14 mouse cellular contexts compared by ENCODE assay signal in genomic region chr2:28943666-28944516, GRCm38 (mm10). TPM values are rescaled to one million over a fixed set of nuclear protein-coding genes. Genes with fewer than 3 reads are reported as not detected.
DNase-seq lines count a peak whose midpoint lies in the region; ATAC-seq lines count a peak whose summit lies in the region.
"Had no signal": no experiment of that assay in that cellular context is flagged by ENCODE, and none has a peak within 500 bp of the region (broad histone marks: within the 10 kb centered on the region; RNA-seq: fewer than 3 reads in every experiment).

No protein-coding gene starts in this region.

- H3K9ac ChIP-seq in forebrain, embryonic 11.5 days (ENCODE audit: low read length), result no peak overlapping the region
- no peak overlapping the region for H3K9ac ChIP-seq in hindbrain, embryonic 15.5 days
- no peak overlapping the region for H3K9ac ChIP-seq in midbrain, embryonic 15.5 days
- H3K9ac ChIP-seq: lung, embryonic 14.5 days; stomach, embryonic 15.5 days had no signal

- H3K4me3 ChIP-seq in forebrain, embryonic 11.5 days (ENCODE audit: low read depth, low read length), result no peak overlapping the region
- H3K4me3 ChIP-seq in hindbrain, embryonic 15.5 days, result no peak overlapping the region
- no peak overlapping the region for H3K4me3 ChIP-seq in midbrain, embryonic 15.5 days
- H3K4me3 ChIP-seq: stomach, embryonic 15.5 days had no signal

- no peaks in the 10 kb centered on the region for H3K36me3 ChIP-seq in forebrain, embryonic 11.5 days (ENCODE audit: control insufficient read depth, insufficient read depth, low read length)
- no peaks in the 10 kb centered on the region for H3K36me3 ChIP-seq in hindbrain, embryonic 15.5 days
- no peaks in the 10 kb centered on the region for H3K36me3 ChIP-seq in midbrain, embryonic 15.5 days (replicated peaks)
- H3K36me3 ChIP-seq: stomach, embryonic 15.5 days had no signal

- peak; percentile 66 for DNase-seq in embryo, embryonic 11 days
- DNase-seq in forebrain, embryonic 11.5 days (ENCODE audit: low spot score), result peak; percentile 90
- DNase-seq in gastrocnemius, postnatal 4 days (ENCODE audit: low spot score in 2 of 2), result no peak
- no peak for DNase-seq in adrenal gland, postnatal 36 days
- DNase-seq in cerebellum, adult 9-11 months, result no peak
- DNase-seq: cerebellum, postnatal 36 days; heart, postnatal 4 days; lung, embryonic 14.5 days; right cerebral cortex, adult 18-20 months had no signal

- peak; percentile 79 for ATAC-seq in forebrain, embryonic 11.5 days (replicated peaks; ENCODE audit: low FRiP score)
- no peak for ATAC-seq in hindbrain, embryonic 15.5 days (ENCODE audit: low FRiP score, low read depth)
- peak; percentile 58 for ATAC-seq in midbrain, embryonic 15.5 days (replicated peaks)

- H3K4me2 ChIP-seq in forebrain, embryonic 11.5 days (ENCODE audit: low read depth, low read length, severe bottlenecking), result peak overlapping the region; percentile 1; the same call in 1 of the 2 replicates
- peak overlapping the region; percentile 28 for H3K4me2 ChIP-seq in hindbrain, embryonic 15.5 days
- H3K4me2 ChIP-seq in midbrain, embryonic 15.5 days, result peak overlapping the region; percentile 27; the same call in 1 of the 2 replicates
- H3K4me2 ChIP-seq: lung, embryonic 14.5 days; stomach, embryonic 15.5 days had no signal

- WGBS in forebrain, embryonic 11.5 days, result 20% methylated on average over 30 of the region's 30 CpGs
- WGBS in hindbrain, embryonic 15.5 days, result 17% methylated on average over 30 of the region's 30 CpGs
- 25% methylated on average over 30 of the region's 30 CpGs for WGBS in midbrain, embryonic 15.5 days

- H3K27me3 ChIP-seq in forebrain, embryonic 11.5 days (ENCODE audit: control insufficient read depth, insufficient read depth, low read length), result peaks cover 4% of the 10 kb centered on the region; the same call in 1 of the 2 replicates
- H3K27me3 ChIP-seq in hindbrain, embryonic 15.5 days, result peaks cover 12% of the 10 kb centered on the region
- H3K27me3 ChIP-seq in midbrain, embryonic 15.5 days (replicated peaks), result no peaks in the 10 kb centered on the region
- H3K27me3 ChIP-seq: stomach, embryonic 15.5 days had no signal

- no peaks in the 10 kb centered on the region for H3K9me3 ChIP-seq in forebrain, embryonic 11.5 days (ENCODE audit: control insufficient read depth, low read length)
- H3K9me3 ChIP-seq in hindbrain, embryonic 15.5 days, result no peaks in the 10 kb centered on the region
- H3K9me3 ChIP-seq in midbrain, embryonic 15.5 days, result no peaks in the 10 kb centered on the region
- H3K9me3 ChIP-seq: stomach, embryonic 15.5 days had no signal

- peaks cover 15% of the 10 kb centered on the region for H3K4me1 ChIP-seq in forebrain, embryonic 11.5 days (replicated peaks; ENCODE audit: control insufficient read depth, insufficient read depth, low read length)
- H3K4me1 ChIP-seq in hindbrain, embryonic 15.5 days (replicated peaks), result peaks cover 22% of the 10 kb centered on the region
- H3K4me1 ChIP-seq in midbrain, embryonic 15.5 days, result peaks cover 28% of the 10 kb centered on the region
- H3K4me1 ChIP-seq: stomach, embryonic 15.5 days had no signal

- peak overlapping the region; percentile 76 for H3K27ac ChIP-seq in forebrain, embryonic 11.5 days (ENCODE audit: low read depth, low read length)
- H3K27ac ChIP-seq in hindbrain, embryonic 15.5 days (replicated peaks), result no peak overlapping the region
- H3K27ac ChIP-seq in midbrain, embryonic 15.5 days, result peak overlapping the region; percentile 62
- H3K27ac ChIP-seq: stomach, embryonic 15.5 days had no signal

RNA-seq across cellular contexts. Expression of gene Barhl1, which starts 27.4 kb away (rescaled TPM):
- 2.2 and 3.5 TPM in 2 replicates for polyA plus RNA-seq in forebrain, embryonic 11.5 days (2014; fragmentation: Nextera tagmentation; extraction: Ambion mirVana)
- 43.3 and 60.4 TPM in 2 replicates for polyA plus RNA-seq in hindbrain, embryonic 15.5 days (2015; fragmentation: Nextera tagmentation; extraction: Ambion mirVana)
- polyA plus RNA-seq in midbrain, embryonic 15.5 days (2015; fragmentation: Nextera tagmentation; extraction: Ambion mirVana), result 53.5 and 77.8 TPM in 2 replicates
- total RNA-seq in gastrocnemius, postnatal 4 days (2021), result not detected
- not detected for total RNA-seq in adrenal gland, postnatal 36 days (2021)
- total RNA-seq: heart, postnatal 4 days; layer of hippocampus, adult 18-20 months; left cerebral cortex, postnatal 36 days had no signal
- polyA plus RNA-seq: lung, embryonic 14.5 days had no signal

Comparison
In these comparisons a context has a peak if more than half of its experiments do, and no peak if none do; other contexts are left out.
1. DNase-seq: peak in embryo, embryonic 11 days (single experiment) and forebrain, embryonic 11.5 days (single experiment); none in gastrocnemius, postnatal 4 days (0 of 2), adrenal gland, postnatal 36 days (0 of 2) and cerebellum, adult 9-11 months (single experiment).
2. Peak in every context shown above with its lines, with median percentiles within 50 percentile points of each other: H3K4me2 ChIP-seq.